Mouse (Mus musculus): ENCODE data around the gene Hspa2. TPM values are rescaled to one million over a fixed set of nuclear protein-coding genes. Genes with fewer than 3 reads are reported as not detected.

The Hspa2 gene
- total and polyA plus RNA-seq, 3 experiments = 3.4 to 5.3 (median 3.8) TPM

- peak overlapping the region; percentile 61 for H3K9ac ChIP-seq (ENCODE audit: insufficient read depth, low read depth)
- in situ Hi-C loops (cut with MboI; ENCODE audit: low pct_ligation_motif_present, low pct_unique_long_range_greater_than_20kb, low sequenced_read_pairs) = loop anchor here (5.0 kb wide), 2 partner anchors 33 to 93 kb away; no protein-coding TSS in a partner anchor
These were observed 30.0 kb upstream of the Hspa2 start for GRCm38 (mm10) chr12:76373991-76374390.

DNA sequence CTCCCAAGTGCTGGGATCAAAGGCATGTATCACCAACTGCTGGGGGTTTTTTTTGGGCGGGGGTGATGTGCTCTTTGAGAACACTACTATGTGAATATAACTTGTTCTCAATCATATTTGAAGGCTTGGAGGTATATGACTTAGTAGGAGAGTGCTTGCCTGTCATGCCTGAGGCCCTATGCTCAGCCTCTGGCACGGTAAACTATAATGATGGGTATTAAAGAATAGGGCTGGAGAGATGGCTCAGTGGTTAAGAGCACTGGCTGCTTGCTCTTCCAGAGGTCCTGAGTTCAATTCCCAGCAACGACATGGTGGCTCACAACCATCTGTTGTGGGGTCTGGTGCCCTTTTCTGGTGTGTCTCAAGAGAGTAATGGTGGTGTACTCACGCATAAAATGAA lies 29.1 kb upstream of the Hspa2 start:
- H3K4me1 ChIP-seq (ENCODE audit: control insufficient read depth in 1 of 2, insufficient read depth in 2 of 2) = peaks cover 5 to 53% of the 10 kb centered on the region in 2 experiments; a peak in 3 of 4 replicates
- TF ChIP-seq MAX (IDR thresholded peaks at IDR 0.05; ENCODE audit: low read length) (no peak), CTCF (conservative IDR thresholded peaks at IDR 0.05 in 1 of 2, IDR thresholded peaks at IDR 0.05 in 1 of 2; ENCODE audit: low read depth in 2 of 2, low read length in 2 of 2) (no peak), TBP (conservative IDR thresholded peaks at IDR 0.05; ENCODE audit: low read depth, low read length) (peak; percentile 72), MAZ (IDR thresholded peaks at IDR 0.05; ENCODE audit: low read depth, low read length) (no peak), USF1 (IDR thresholded peaks at IDR 0.05; ENCODE audit: low read depth, low read length) (no peak), E2F4 (IDR thresholded peaks at IDR 0.05; ENCODE audit: insufficient replicate concordance, low read depth, low read length) (no peak), MXI1 (IDR thresholded peaks at IDR 0.05; ENCODE audit: low read depth, low read length) (0 out of 2 replicates have a peak, but pooled peaks have one; percentile 10), ELF1 (IDR thresholded peaks at IDR 0.05; ENCODE audit: low read depth, low read length) (peak; percentile 11; the same call in 1 of the 2 replicates)
- peak overlapping the region; percentile 85 for H3K27ac ChIP-seq (ENCODE audit: insufficient read depth, low read depth)
- peak overlapping the region; percentile 90 for H3K4me2 ChIP-seq (ENCODE audit: insufficient read depth, low read depth, poor library complexity, severe bottlenecking)
- H3K9me3 ChIP-seq (replicated peaks; ENCODE audit: low read length) = peaks cover 3% of the 10 kb centered on the region
- H3K4me3 ChIP-seq (replicated peaks in 1 of 3; ENCODE audit: low read depth in 2 of 3, low read length in 2 of 3, poor library complexity in 1 of 3) = no peak overlapping the region
- dilution Hi-C loops (cut with MboI; ENCODE audit: extremely low pct_ligation_motif_present, extremely low pct_unique_long_range_greater_than_20kb, low sequenced_read_pairs) = no loop called here
- peaks cover 77% of the 10 kb centered on the region for H3K79me2 ChIP-seq (replicated peaks; ENCODE audit: control insufficient read depth, extremely low read depth, insufficient read depth, poor library complexity, severe bottlenecking)
- H3K27me3 ChIP-seq (replicated peaks) = no peaks in the 10 kb centered on the region
- DNase-seq (ENCODE audit: extremely low read depth) = no peak
- in situ Hi-C loops (cut with MboI; ENCODE audit: low pct_ligation_motif_present, low pct_unique_long_range_greater_than_20kb, low sequenced_read_pairs) = loop anchor here (5.0 kb wide), 2 partner anchors 32 to 92 kb away; no protein-coding TSS in a partner anchor
- peak overlapping the region; percentile 61 for H3K9ac ChIP-seq (ENCODE audit: insufficient read depth, low read depth)
- H3K36me3 ChIP-seq (replicated peaks in 1 of 2; ENCODE audit: control insufficient read depth in 1 of 2, insufficient read depth in 1 of 2, low read length in 1 of 2) = peaks cover 3 to 19% of the 10 kb centered on the region in 2 experiments

More at GRCm38 (mm10) chr12:76373991-76374390, 30.0 kb upstream of the Hspa2 start:
- peak overlapping the region; percentile 85 for H3K27ac ChIP-seq (ENCODE audit: insufficient read depth, low read depth)
- H3K9me3 ChIP-seq (replicated peaks; ENCODE audit: low read length) = peaks cover 3% of the 10 kb centered on the region
- TF ChIP-seq EP300 (IDR thresholded peaks at IDR 0.05; ENCODE audit: low read length) (peak; percentile 14; the same call in 1 of the 2 replicates), MEF2A (IDR thresholded peaks at IDR 0.05; ENCODE audit: borderline replicate concordance, low read depth, low read length) (0 out of 2 replicates have a peak, but pooled peaks have one; percentile 55), NRF1 (IDR thresholded peaks at IDR 0.05; ENCODE audit: low read depth, low read length) (no peak), ETS1 (conservative IDR thresholded peaks at IDR 0.05; ENCODE audit: low read depth, low read length) (peak; percentile 34; the same call in 1 of the 2 replicates), BHLHE40 (IDR thresholded peaks at IDR 0.05; ENCODE audit: low read depth, low read length) (no peak), IRF4 (IDR thresholded peaks at IDR 0.05; ENCODE audit: low read depth, low read length) (peak; percentile 75), JUN (IDR thresholded peaks at IDR 0.05; ENCODE audit: insufficient read depth, low read depth, low read length) (peak; percentile 53; the same call in 1 of the 2 replicates)
- H3K79me2 ChIP-seq (replicated peaks; ENCODE audit: control insufficient read depth, extremely low read depth, insufficient read depth, poor library complexity, severe bottlenecking) = peaks cover 68% of the 10 kb centered on the region
- H3K36me3 ChIP-seq (replicated peaks in 1 of 2; ENCODE audit: control insufficient read depth in 1 of 2, insufficient read depth in 1 of 2, low read length in 1 of 2) = peaks cover 0 to 13% of the 10 kb centered on the region in 2 experiments
- H3K4me1 ChIP-seq (ENCODE audit: control insufficient read depth in 1 of 2, insufficient read depth in 2 of 2) = peaks cover 5 to 53% of the 10 kb centered on the region in 2 experiments; a peak in 3 of 4 replicates
- dilution Hi-C loops (cut with MboI; ENCODE audit: extremely low pct_ligation_motif_present, extremely low pct_unique_long_range_greater_than_20kb, low sequenced_read_pairs) = no loop called here
- no peaks in the 10 kb centered on the region for H3K27me3 ChIP-seq (replicated peaks)
- H3K4me2 ChIP-seq (ENCODE audit: insufficient read depth, low read depth, poor library complexity, severe bottlenecking) = peak overlapping the region; percentile 90
- DNase-seq (ENCODE audit: extremely low read depth) = no peak
- H3K4me3 ChIP-seq (replicated peaks in 1 of 3; ENCODE audit: low read depth in 2 of 3, low read length in 2 of 3, poor library complexity in 1 of 3) = peak overlapping the region in 1 of 3 experiments; percentile 19

Data from CH12.LX (cell line).